Mouse (Mus musculus) left cerebral cortex, postnatal 36 days (tissue): ENCODE results near the gene Ostc. TPM values are rescaled to one million over a fixed set of nuclear protein-coding genes. Genes with fewer than 3 reads are reported as not detected.

Experiments used
- DNase-seq, 2 experiments: peaks; one replicate each; pipeline ENCODE4 v3.0.0; 2021 to 2022; ENCODE audit warnings: low spot score in 2 of 2, mixed read lengths in 1 of 2
- intact Hi-C: fragments of 180-260 bp; cut with DNase I; formaldehyde crosslinking; loops from one replicate; pipeline ENCODE4 v1.15.1; 2025
- total RNA-seq, 2 experiments: library from RNA; stranded (reverse); gene quantifications; 2 replicates each; pipeline ENCODE4 v1.2.3; 2021

Ostc gene
- total RNA-seq, 2 experiments from 2014 or later, result 56.0 to 59.1 TPM

GRCm38 (mm10) chr3:130671291-130671690, 38.0 kb downstream of the Ostc start:
- intact Hi-C loops, result no loop called here

DNA sequence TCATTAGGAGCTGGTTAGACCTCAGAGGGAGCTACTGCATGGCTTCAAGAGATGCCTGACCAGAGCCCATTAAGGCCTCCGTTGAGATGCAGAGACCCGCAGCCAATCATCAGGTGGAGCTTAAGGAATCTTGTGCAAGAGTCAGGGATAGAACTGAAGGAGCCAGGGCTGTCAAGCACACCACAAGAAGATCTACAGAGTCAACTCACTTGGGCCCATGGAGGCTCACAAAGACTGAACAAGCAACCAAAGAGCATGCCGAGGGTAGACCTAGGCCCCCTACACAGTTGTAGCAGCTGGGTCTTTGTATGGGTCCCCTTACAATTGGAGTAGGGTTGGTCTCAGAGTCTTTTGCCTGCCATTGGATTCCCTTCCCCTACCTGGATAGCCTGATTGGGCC, 46.7 kb downstream of the Ostc start:
- intact Hi-C loops, result no loop called here
- no peak for DNase-seq

More at GRCm38 (mm10) chr3:130671291-130671690, 38.0 kb downstream of the Ostc start:
- DNase-seq, result no peak

GRCm38 (mm10) chr3:130660619-130661018, 48.6 kb downstream of the Ostc start:
- no peak for DNase-seq

DNA sequence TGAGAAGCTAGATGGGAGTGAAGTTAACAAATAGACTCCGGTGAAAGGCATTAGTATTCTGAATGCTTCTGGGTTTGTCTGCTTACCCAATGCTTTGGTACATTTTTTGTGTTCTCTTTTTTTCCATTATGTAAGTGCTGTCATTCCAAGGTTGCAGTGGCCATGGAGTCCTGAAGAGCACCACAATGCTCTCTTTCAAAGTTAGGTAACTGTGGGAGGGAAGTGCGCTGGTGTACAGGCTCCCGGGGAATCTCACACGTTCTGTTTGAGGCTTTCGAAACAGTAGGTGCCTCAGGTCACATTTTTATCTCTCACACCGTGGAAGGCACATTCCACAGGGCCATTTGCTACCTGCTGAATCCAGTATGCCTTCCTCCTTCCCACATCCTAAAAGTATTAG, 59.7 kb downstream of the Ostc start:
- intact Hi-C loops, result no loop called here
- DNase-seq, result no peak

More at GRCm38 (mm10) chr3:130660619-130661018, 48.6 kb downstream of the Ostc start:
- intact Hi-C loops, result no loop called here

GRCm38 (mm10) chr3:130646110-130646810, 63.0 kb downstream of the Ostc start:
- intact Hi-C loops, result no loop called here
- no peak for DNase-seq

Other genes with a start within 250 kb of the Ostc start
- gene Etnppl, start 92.0 kb downstream of the Ostc start, total RNA-seq, result 10 to 100 TPM in 1 of 2 experiments, 1 to 10 TPM in 1; 8.4 to 10.6 TPM
- gene Rpl34, start 21.0 kb upstream of the Ostc start, total RNA-seq, result 100 to 1,000 TPM; 305 to 329 TPM